Mouse (Mus musculus): ENCODE data around the gene Gm21836.

GRCm38 (mm10) chr9:124456572-124456971 is 37.0 kb downstream of the Gm21836 start:
- TF ChIP-seq POLR2A (IDR thresholded peaks at IDR 0.05; ENCODE audit: low read depth, low read length) = no peak
- peak; percentile 75 for TF ChIP-seq CTCF (conservative IDR thresholded peaks at IDR 0.05; ENCODE audit: insufficient read depth, insufficient read length, low read depth, low read length)

Data from kidney, adult 2 months (tissue).